Mouse (Mus musculus): Measurements from ENCODE around the gene Acadvl.

GRCm38 (mm10) chr11:69992932-69993331, 22.3 kb downstream of the Acadvl start:
- no peak for TF ChIP-seq GATA1 (IDR thresholded peaks at IDR 0.05; ENCODE audit: low read length)
- no peak for TF ChIP-seq TAL1 (IDR thresholded peaks at IDR 0.05; ENCODE audit: low read length)
